Mouse (Mus musculus) stomach, embryonic 15.5 days (tissue): ENCODE measurements around the gene Hba-a2. TPM values are rescaled to one million over a fixed set of nuclear protein-coding genes. Genes with fewer than 3 reads are reported as not detected.
A peak's percentile ranks its signal among the peaks of the same experiment; 100 is the strongest.

Experiments
- ATAC-seq: fragments of 200-750 bp; cut with Nextera tagmentation; 2 replicates; pipeline ENCODE4 v1.8.0; 2017; ENCODE audit warnings: low read depth, moderate number of reproducible peaks, moderate TSS enrichment; ENCODE audit not compliant: insufficient read depth, low FRiP score
- H3K27ac ChIP-seq: fragments of 300-500 bp; sonication (generic); 2 replicates; pipeline ENCODE4 v1.5.1; 2015; ENCODE audit warnings: mild to moderate bottlenecking, inconsistent platforms
- H3K27me3 ChIP-seq: fragments of 300-500 bp; sonication (generic); replicated peaks from 2 replicates; pipeline ENCODE4 v1.6.1; 2015; ENCODE audit warnings: inconsistent platforms
- H3K36me3 ChIP-seq: fragments of 300-500 bp; sonication (generic); 2 replicates; pipeline ENCODE4 v1.6.1; 2015; ENCODE audit warnings: inconsistent platforms
- H3K4me1 ChIP-seq: fragments of 300-500 bp; sonication (generic); 2 replicates; pipeline ENCODE4 v1.6.1; 2015; ENCODE audit warnings: inconsistent platforms
- H3K4me2 ChIP-seq: fragments of 300-500 bp; sonication (generic); 2 replicates; pipeline ENCODE4 v1.6.1; 2015; ENCODE audit warnings: mild to moderate bottlenecking, inconsistent platforms
- H3K4me3 ChIP-seq: fragments of 300-500 bp; sonication (generic); replicated peaks from 2 replicates; pipeline ENCODE4 v1.5.1; 2015; ENCODE audit warnings: inconsistent platforms
- H3K9ac ChIP-seq: fragments of 300-500 bp; sonication (generic); 2 replicates; pipeline ENCODE4 v1.6.1; 2015; ENCODE audit warnings: inconsistent platforms
- H3K9me3 ChIP-seq: fragments of 300-500 bp; sonication (generic); 2 replicates; pipeline ENCODE4 v1.6.1; 2016; ENCODE audit warnings: inconsistent platforms
- WGBS: fragments of 180-500 bp; shearing (Covaris S2); methylation state at CpG from one replicate; pipeline ENCODE4 v1.1.7; 2015; 5-methylcytosine and 5-hydroxymethylcytosine counted together
- polyA plus RNA-seq: library from polyadenylated mRNA; unstranded; fragments of >200 nt; fragmentation: Nextera tagmentation; extraction: Ambion mirVana; gene quantifications from 2 replicates; pipeline ENCODE4 v1.2.1, GENCODE M21; 2015

Hba-a2 gene
- polyA plus RNA-seq, 1 experiment from 2014 or later = 21,597 TPM

GRCm38 (mm10) chr11:32333235-32333634, 36.9 kb downstream of the Hba-a2 start:
- Histone ChIP-seq H3K4me3 (no peak overlapping the region), H3K4me1 (no peaks in the 10 kb centered on the region), H3K4me2 (no peak overlapping the region), H3K27ac (no peak overlapping the region), H3K9ac (no peak overlapping the region), H3K27me3 (no peaks in the 10 kb centered on the region), H3K36me3 (no peaks in the 10 kb centered on the region), H3K9me3 (no peaks in the 10 kb centered on the region)
- ATAC-seq = no peak
- 66% methylated on average over 2 of the region's 2 CpGs for WGBS

DNA sequence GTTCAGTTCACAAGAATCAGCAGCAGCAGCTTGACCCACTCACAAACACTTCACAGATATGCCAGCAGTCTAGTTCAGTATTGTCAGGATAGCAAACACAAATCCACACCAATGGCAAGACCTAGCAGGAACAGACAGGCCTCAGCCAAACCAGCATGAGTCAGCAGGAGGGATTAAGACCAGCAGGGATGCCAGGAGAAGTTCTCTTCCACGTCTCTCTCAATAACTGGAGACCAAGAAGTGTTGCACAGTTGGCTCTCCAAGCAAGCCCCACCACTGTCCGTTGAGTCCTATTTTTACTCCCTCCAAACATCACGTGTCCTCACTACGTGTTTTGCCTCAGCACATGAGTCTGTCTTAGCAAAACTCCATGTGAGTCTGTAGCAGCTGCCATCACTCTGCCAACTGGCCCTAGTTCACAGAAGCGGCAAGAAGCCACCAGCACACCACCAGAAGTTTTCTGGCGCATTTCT, 40.2 kb downstream of the Hba-a2 start:
- Histone ChIP-seq H3K4me2 (no peak overlapping the region), H3K4me3 (no peak overlapping the region), H3K27me3 (no peaks in the 10 kb centered on the region), H3K9ac (no peak overlapping the region), H3K36me3 (no peaks in the 10 kb centered on the region), H3K27ac (no peak overlapping the region), H3K9me3 (no peaks in the 10 kb centered on the region), H3K4me1 (peaks cover 3% of the 10 kb centered on the region; the same call in 1 of the 2 replicates)
- ATAC-seq = no peak
- WGBS = 86% methylated on average over 6 of the region's 6 CpGs

GRCm38 (mm10) chr11:32339131-32339531, 42.8 kb downstream of the Hba-a2 start:
- WGBS = 45% methylated on average over 2 of the region's 2 CpGs
- ATAC-seq = no peak

GRCm38 (mm10) chr11:32340476-32341473, 44.5 kb downstream of the Hba-a2 start:
- H3K9ac ChIP-seq = no peak overlapping the region
- no peaks in the 10 kb centered on the region for H3K9me3 ChIP-seq
- H3K4me2 ChIP-seq = 0 out of 2 replicates have a peak overlapping the region, but pooled peaks have one; percentile 27
- H3K27ac ChIP-seq = 0 out of 2 replicates have a peak overlapping the region, but pooled peaks have one; percentile 21
- H3K36me3 ChIP-seq = no peaks in the 10 kb centered on the region
- H3K4me3 ChIP-seq = no peak overlapping the region
- ATAC-seq = no peak; the same call in 1 of the 2 replicates
- H3K4me1 ChIP-seq = peaks cover 10% of the 10 kb centered on the region; the same call in 1 of the 2 replicates
- WGBS = 32% methylated on average over 17 of the region's 17 CpGs
- no peaks in the 10 kb centered on the region for H3K27me3 ChIP-seq

More at GRCm38 (mm10) chr11:32339131-32339531, 42.8 kb downstream of the Hba-a2 start:
- no peak overlapping the region for H3K9ac ChIP-seq
- H3K36me3 ChIP-seq = no peaks in the 10 kb centered on the region
- no peak overlapping the region for H3K4me2 ChIP-seq
- peaks cover 3% of the 10 kb centered on the region; the same call in 1 of the 2 replicates for H3K4me1 ChIP-seq
- H3K4me3 ChIP-seq = no peak overlapping the region
- H3K9me3 ChIP-seq = no peaks in the 10 kb centered on the region
- no peaks in the 10 kb centered on the region for H3K27me3 ChIP-seq
- no peak overlapping the region for H3K27ac ChIP-seq

GRCm38 (mm10) chr11:32342770-32343191, 46.5 kb downstream of the Hba-a2 start:
- Histone ChIP-seq H3K9me3 (no peaks in the 10 kb centered on the region), H3K27ac (no peak overlapping the region), H3K4me1 (peaks cover 21% of the 10 kb centered on the region), H3K9ac (no peak overlapping the region), H3K27me3 (no peaks in the 10 kb centered on the region), H3K4me3 (no peak overlapping the region), H3K4me2 (no peak overlapping the region), H3K36me3 (no peaks in the 10 kb centered on the region)
- 23% methylated on average over 2 of the region's 2 CpGs for WGBS
- ATAC-seq = no peak

- Histone ChIP-seq H3K36me3 (no peaks in the 10 kb centered on the region), H3K27me3 (no peaks in the 10 kb centered on the region), H3K27ac (no peak overlapping the region), H3K9me3 (no peaks in the 10 kb centered on the region), H3K9ac (no peak overlapping the region), H3K4me1 (peaks cover 22% of the 10 kb centered on the region), H3K4me3 (no peak overlapping the region), H3K4me2 (no peak overlapping the region)
- no peak for ATAC-seq
- WGBS = 76% methylated on average over 1 of the region's 1 CpGs
Measured at GRCm38 (mm10) chr11:32343350-32343749, 47.1 kb downstream of the Hba-a2 start.

- Histone ChIP-seq H3K36me3 (no peaks in the 10 kb centered on the region), H3K4me2 (0 out of 2 replicates have a peak overlapping the region, but pooled peaks have one; percentile 14), H3K27me3 (no peaks in the 10 kb centered on the region), H3K4me1 (peaks cover 37% of the 10 kb centered on the region), H3K27ac (peak overlapping the region; percentile 70), H3K9ac (no peak overlapping the region), H3K4me3 (no peak overlapping the region), H3K9me3 (no peaks in the 10 kb centered on the region)
- WGBS = 56% methylated on average over 6 of the region's 6 CpGs
- ATAC-seq = peak; percentile 56
Measured at GRCm38 (mm10) chr11:32345504-32346297, 49.4 kb downstream of the Hba-a2 start.

Other genes with a start within 250 kb of the Hba-a2 start
- 0.06 and 0.09 TPM in 2 replicates for gene Il9r, start 96.2 kb upstream of the Hba-a2 start, polyA plus RNA-seq
- gene Snrnp25, start 91.1 kb upstream of the Hba-a2 start, polyA plus RNA-seq = 52.6 and 57.5 TPM in 2 replicates
- 57.6 and 63.1 TPM in 2 replicates for gene Rhbdf1, start 74.2 kb upstream of the Hba-a2 start, polyA plus RNA-seq
- 32.7 and 35.8 TPM in 2 replicates for gene Mpg, start 70.0 kb upstream of the Hba-a2 start, polyA plus RNA-seq
- gene Nprl3, start 28.8 kb upstream of the Hba-a2 start, polyA plus RNA-seq = 35.6 and 39.0 TPM in 2 replicates
- gene Hba-x, start 20.1 kb upstream of the Hba-a2 start, polyA plus RNA-seq = 61.7 and 62.6 TPM in 2 replicates
- 4,810 and 9,460 TPM in 2 replicates for gene Hba-a1, start 13.0 kb upstream of the Hba-a2 start, polyA plus RNA-seq
- gene Hbq1b, start 9.5 kb upstream of the Hba-a2 start, polyA plus RNA-seq = 4.5 and 8.8 TPM in 2 replicates
- 0.89 and 1.3 TPM in 2 replicates for gene Hbq1a, start 3.6 kb downstream of the Hba-a2 start, polyA plus RNA-seq
- gene Sh3pxd2b, start 51.3 kb downstream of the Hba-a2 start, polyA plus RNA-seq = 18.6 and 20.3 TPM in 2 replicates
- gene Ubtd2, start 158.9 kb downstream of the Hba-a2 start, polyA plus RNA-seq = 37.8 and 38.7 TPM in 2 replicates
- 0.53 and 1.1 TPM in 2 replicates for gene Efcab9, start 235.6 kb downstream of the Hba-a2 start, polyA plus RNA-seq
- 3.8 TPM in 2 replicates for gene Stk10, start 236.8 kb downstream of the Hba-a2 start, polyA plus RNA-seq